Mouse (Mus musculus): ENCODE results near the gene Trappc13. TPM values are rescaled to one million over a fixed set of nuclear protein-coding genes. Genes with fewer than 3 reads are reported as not detected.

Gene Trappc13
- 1.9 and 2.2 TPM in 2 replicates for polyA plus RNA-seq (2012)

DNA sequence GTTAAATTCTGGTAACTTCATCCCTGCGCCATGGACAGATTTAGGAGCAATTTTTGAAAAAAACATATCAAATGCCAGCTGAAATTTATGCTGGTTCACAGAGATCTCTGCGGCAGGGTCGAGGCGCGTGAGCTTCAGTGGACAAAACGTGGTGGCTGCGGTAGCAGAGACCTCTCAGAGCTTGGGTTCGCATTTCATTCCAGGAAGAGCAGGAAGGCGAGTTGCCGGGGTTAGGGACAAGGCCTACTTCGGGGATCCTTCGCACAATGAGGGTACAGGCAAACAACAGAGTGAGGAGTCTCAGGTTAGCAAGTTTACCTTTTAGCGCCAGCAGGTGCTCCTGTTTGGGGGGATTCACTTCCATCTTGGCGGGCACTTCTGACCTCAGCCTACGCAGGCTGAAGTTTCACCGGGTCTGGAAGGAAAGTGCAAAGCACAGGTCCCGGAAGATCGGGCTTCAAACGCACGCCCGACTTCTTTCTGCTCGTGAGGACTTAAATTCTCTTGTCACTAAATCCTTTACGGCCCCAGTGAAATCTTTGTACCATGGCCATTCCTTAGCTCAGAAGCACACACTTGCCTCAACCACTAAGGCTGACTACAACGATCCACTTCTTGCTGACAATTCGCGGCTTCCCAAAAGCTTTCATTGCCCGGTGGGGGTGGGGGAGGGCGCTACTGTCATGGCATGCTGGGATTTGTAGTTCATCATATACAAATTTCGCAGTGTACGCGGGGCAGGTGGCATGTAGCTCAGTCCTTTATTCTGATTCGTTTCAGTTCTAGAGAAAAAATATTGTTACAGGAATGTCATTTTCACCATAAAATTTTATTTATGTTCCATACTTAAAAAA, at the start of gene Trappc13:
TSS of gene Trappc13 (minus strand) at position 674 of the 854 bp plus-strand sequence.

DNA sequence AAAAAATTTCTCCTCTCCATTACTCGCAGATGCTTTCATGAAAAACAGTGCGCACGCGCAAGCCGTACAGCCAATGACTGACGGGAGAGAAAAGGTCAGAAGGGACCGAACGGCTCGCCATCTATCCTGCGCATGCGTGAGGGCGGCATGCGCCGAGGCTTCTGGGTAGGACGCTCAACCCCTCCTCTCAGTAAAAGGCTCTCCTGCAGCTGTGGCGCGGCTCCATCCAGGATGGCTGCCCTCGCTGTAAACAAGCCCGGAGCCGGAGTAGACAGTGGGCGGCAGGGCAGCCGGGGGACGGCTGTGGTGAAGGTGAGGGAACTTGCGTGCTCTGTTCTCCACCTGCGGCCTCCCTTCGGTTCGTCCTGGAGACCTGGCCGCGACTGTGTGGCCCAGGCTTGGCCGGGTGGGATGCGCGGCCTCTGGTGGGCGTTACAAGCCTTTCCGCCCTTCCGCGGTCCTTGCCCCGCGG, 417 bp upstream of the Trappc13 start, which contains the start of gene Trim23:
TSS of gene Trim23 (plus strand) at position 148 of the 472 bp plus-strand sequence.

DNA sequence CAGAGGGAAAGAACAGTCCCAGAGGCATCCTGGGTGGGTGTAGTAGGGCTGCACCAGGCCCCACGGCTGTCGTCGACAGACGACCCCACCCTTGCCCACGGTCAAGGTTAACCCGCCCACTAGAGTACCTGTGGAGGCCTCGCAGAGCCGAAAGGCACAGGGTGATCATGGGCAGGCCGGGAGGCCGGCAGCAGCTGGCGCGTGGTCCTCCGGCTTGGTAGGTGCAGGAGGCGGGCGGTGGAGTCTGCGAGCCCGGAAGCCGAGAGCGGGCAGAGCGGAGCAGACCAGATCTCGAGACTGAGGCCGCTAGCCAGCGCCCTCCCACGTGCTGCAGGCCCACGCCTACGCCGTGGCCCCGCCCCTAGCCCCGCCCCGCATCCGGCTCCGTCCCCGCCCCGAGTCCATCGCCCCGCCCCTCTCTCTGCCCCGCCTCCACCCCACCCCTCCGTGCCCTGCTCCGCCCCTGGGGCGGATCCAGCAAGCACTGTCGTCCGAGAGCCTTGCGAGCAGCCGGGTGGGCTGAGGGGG, 68.9 kb downstream of the Trappc13 start, which contains the start of the genes Nln and Sgtb:
TSS of gene Nln (minus strand) at position 327 of the 528 bp plus-strand sequence.
TSS of gene Sgtb (plus strand) at position 454 of the 528 bp plus-strand sequence.

Other genes starting within 250 kb of the Trappc13 start
- 13.3 and 15.0 TPM in 2 replicates for gene Nln, start 68.9 kb downstream of the Trappc13 start, polyA plus RNA-seq (2012)
- 0.17 TPM in 1 of 2 replicates, not detected in the other for gene Sgtb, start 68.7 kb downstream of the Trappc13 start, polyA plus RNA-seq (2012)
- gene Trim23, start 328 bp upstream of the Trappc13 start, polyA plus RNA-seq (2012), result 0.84 and 0.92 TPM in 2 replicates
- 1.5 and 4.7 TPM in 2 replicates for gene Cenpk, start 50.1 kb upstream of the Trappc13 start, polyA plus RNA-seq (2012)
- gene Ppwd1, start 50.4 kb upstream of the Trappc13 start, polyA plus RNA-seq (2012), result 4.4 and 7.1 TPM in 2 replicates
- 0.19 and 0.22 TPM in 2 replicates for gene Adamts6, start 109.4 kb upstream of the Trappc13 start, polyA plus RNA-seq (2012)